Mouse (Mus musculus) CH12.LX (cell line): ENCODE measurements at regions not wholly inside any gene's neighbourhood (a gene's known extent, or its start where the extent isn't known, plus 50 kb on each side); places are given as distances from the start of the nearest gene placed in this dataset.

ENCODE experiments used
- DNase-seq: peaks from one replicate; pipeline ENCODE4 v3.0.0-alpha.2; 2013; ENCODE audit errors: extremely low read depth
- H3K27ac ChIP-seq: 2 replicates; pipeline ENCODE4 v1.5.1; 2012; ENCODE audit warnings: low read depth, mild to moderate bottlenecking, control low read depth, moderate library complexity; ENCODE audit not compliant: insufficient read depth
- H3K27me3 ChIP-seq: replicated peaks from 2 replicates; pipeline ENCODE3; 2012; ENCODE audit warnings: inconsistent platforms
- H3K36me3 ChIP-seq, 2 experiments: replicated peaks in 1 of 2; 2 replicates each; pipeline versions ENCODE3 to v1.6.1; 2012; ENCODE audit warnings: inconsistent platforms in 1 of 2, low read length in 1 of 2, mild to moderate bottlenecking in 1 of 2, mixed read lengths in 1 of 2, moderate library complexity in 1 of 2; ENCODE audit not compliant: control insufficient read depth in 1 of 2, insufficient read depth in 1 of 2
- H3K4me1 ChIP-seq, 2 experiments: 2 replicates each; pipeline ENCODE4 v1.6.1; 2012; ENCODE audit warnings: inconsistent platforms in 1 of 2, moderate library complexity in 1 of 2; ENCODE audit not compliant: insufficient read depth in 2 of 2, control insufficient read depth in 1 of 2
- H3K4me2 ChIP-seq: 2 replicates; pipeline ENCODE4 v1.6.1; 2012; ENCODE audit warnings: low read depth, mild to moderate bottlenecking, control low read depth; ENCODE audit not compliant: poor library complexity, insufficient read depth, severe bottlenecking
- H3K4me3 ChIP-seq, 3 experiments: fragments of 150-350 bp in 1 of 3; sonication (generic) in 1 of 3; replicated peaks in 1 of 3; 2 replicates each; pipeline versions ENCODE3 to v1.5.1; 2011 to 2012; ENCODE audit warnings: low read depth in 2 of 3, low read length in 2 of 3, mild to moderate bottlenecking in 2 of 3, moderate library complexity in 2 of 3, control low read depth in 1 of 3, improper control_type of control experiment in 1 of 3, inconsistent platforms in 1 of 3, mixed read lengths in 1 of 3; ENCODE audit not compliant: poor library complexity in 1 of 3
- H3K79me2 ChIP-seq: replicated peaks from 2 replicates; pipeline ENCODE4 v1.6.1; 2012; ENCODE audit warnings: mild to moderate bottlenecking, moderate library complexity; ENCODE audit not compliant: control insufficient read depth, poor library complexity, insufficient read depth, severe bottlenecking; ENCODE audit errors: extremely low read depth
- H3K9ac ChIP-seq: 2 replicates; pipeline ENCODE4 v1.6.1; 2012; ENCODE audit warnings: low read depth, mild to moderate bottlenecking, control low read depth, moderate library complexity; ENCODE audit not compliant: insufficient read depth
- H3K9me3 ChIP-seq: replicated peaks from 2 replicates; pipeline ENCODE3; 2012; ENCODE audit warnings: low read length, inconsistent platforms, mixed read lengths
- BHLHE40 ChIP-seq: IDR thresholded peaks from 2 replicates; pipeline ENCODE4 v1.6.1; 2011; ENCODE audit warnings: mild to moderate bottlenecking, low read depth, low read length, improper control_type of control experiment
- CHD1 ChIP-seq: IDR thresholded peaks from 2 replicates; pipeline ENCODE4 v1.6.1; 2012; ENCODE audit warnings: low read depth, low read length, improper control_type of control experiment, inconsistent platforms
- CHD2 ChIP-seq: IDR thresholded peaks from 2 replicates; pipeline ENCODE4 v1.6.1; 2011; ENCODE audit warnings: low read length, improper control_type of control experiment
- E2F4 ChIP-seq: IDR thresholded peaks from 2 replicates; pipeline ENCODE4 v1.6.1; 2011; ENCODE audit warnings: low read depth, low read length, improper control_type of control experiment; ENCODE audit not compliant: insufficient replicate concordance
- ELF1 ChIP-seq: IDR thresholded peaks from 2 replicates; pipeline ENCODE4 v1.6.1; 2014; ENCODE audit warnings: low read depth, mild to moderate bottlenecking, inconsistent platforms, low read length, improper control_type of control experiment
- EP300 ChIP-seq: IDR thresholded peaks from 2 replicates; pipeline ENCODE4 v1.6.1; 2011; ENCODE audit warnings: low read length, improper control_type of control experiment
- ETS1 ChIP-seq: conservative IDR thresholded peaks from 2 replicates; pipeline ENCODE4 v1.6.1; 2012; ENCODE audit warnings: low read depth, mild to moderate bottlenecking, inconsistent platforms, low read length, improper control_type of control experiment, moderate library complexity
- HCFC1 ChIP-seq: IDR thresholded peaks from 2 replicates; pipeline ENCODE4 v1.6.1; 2012; ENCODE audit warnings: low read depth, mild to moderate bottlenecking, inconsistent platforms, low read length, improper control_type of control experiment
- IRF4 ChIP-seq: IDR thresholded peaks from 2 replicates; pipeline ENCODE4 v1.6.1; 2014; ENCODE audit warnings: low read depth, mild to moderate bottlenecking, inconsistent platforms, low read length, improper control_type of control experiment
- JUN ChIP-seq: IDR thresholded peaks from 2 replicates; pipeline ENCODE4 v1.6.1; 2011; ENCODE audit warnings: low read depth, mild to moderate bottlenecking, low read length, improper control_type of control experiment, moderate library complexity; ENCODE audit not compliant: insufficient read depth
- MXI1 ChIP-seq: IDR thresholded peaks from 2 replicates; pipeline ENCODE4 v1.6.1; 2011; ENCODE audit warnings: mild to moderate bottlenecking, low read depth, low read length, improper control_type of control experiment
- POLR2A ChIP-seq: IDR thresholded peaks from 2 replicates; pipeline ENCODE4 v1.6.1; 2011; ENCODE audit warnings: low read depth, mild to moderate bottlenecking, improper control_type of control experiment, low read length
- POLR2AphosphoS2 ChIP-seq: IDR thresholded peaks from 2 replicates; pipeline ENCODE4 v1.6.1; 2011; ENCODE audit warnings: low read depth, low read length, improper control_type of control experiment
- RAD21 ChIP-seq: IDR thresholded peaks from 2 replicates; pipeline ENCODE4 v1.6.1; 2011; ENCODE audit warnings: low read depth, mild to moderate bottlenecking, low read length, improper control_type of control experiment, moderate library complexity
- SIN3A ChIP-seq: IDR thresholded peaks from 2 replicates; pipeline ENCODE4 v1.6.1; 2012; ENCODE audit warnings: low read length, improper control_type of control experiment, inconsistent platforms
- SMC3 ChIP-seq: IDR thresholded peaks from 2 replicates; pipeline ENCODE4 v1.6.1; 2011; ENCODE audit warnings: low read depth, low read length, improper control_type of control experiment
- TBP ChIP-seq: conservative IDR thresholded peaks from 2 replicates; pipeline ENCODE4 v1.6.1; 2011; ENCODE audit warnings: low read depth, low read length, improper control_type of control experiment
- UBTF ChIP-seq: IDR thresholded peaks from 2 replicates; pipeline ENCODE4 v1.6.1; 2012; ENCODE audit warnings: low read depth, mild to moderate bottlenecking, inconsistent platforms, low read length, improper control_type of control experiment, moderate library complexity
- USF2 ChIP-seq: conservative IDR thresholded peaks from 2 replicates; pipeline ENCODE4 v1.6.1; 2011; ENCODE audit warnings: low read depth, low read length, improper control_type of control experiment
- ZMIZ1 ChIP-seq: IDR thresholded peaks from 2 replicates; pipeline ENCODE4 v1.6.1; 2012; ENCODE audit warnings: low read depth, mild to moderate bottlenecking, inconsistent platforms, low read length, improper control_type of control experiment
- ZNF384 ChIP-seq: IDR thresholded peaks from 2 replicates; pipeline ENCODE4 v1.6.1; 2012; ENCODE audit warnings: low read depth, low read length, improper control_type of control experiment, inconsistent platforms
- dilution Hi-C: fragments of 300-500 bp; cut with MboI; formaldehyde crosslinking; loops from 2 replicates; pipeline ENCODE4 v1.14.3; 2020; ENCODE audit warnings: low sequenced_read_pairs; ENCODE audit not compliant: extremely low pct_unique_long_range_greater_than_20kb, extremely low pct_ligation_motif_present
- in situ Hi-C: fragments of 300-500 bp; cut with MboI; formaldehyde crosslinking; loops from 3 replicates; pipeline ENCODE4 v1.14.3; 2019; ENCODE audit warnings: low sequenced_read_pairs, low pct_ligation_motif_present, low pct_unique_long_range_greater_than_20kb, mixed read lengths

GRCm38 (mm10) chr1:119305315-119305976 lies 116.6 kb downstream of the Inhbb start:
- Histone ChIP-seq H3K4me2 (no peak overlapping the region), H3K79me2 (no peaks in the 10 kb centered on the region), H3K4me3 (no peak overlapping the region), H3K36me3 (no peaks in the 10 kb centered on the region), H3K27me3 (no peaks in the 10 kb centered on the region), H3K9me3 (peaks cover 87% of the 10 kb centered on the region), H3K27ac (no peak overlapping the region), H3K4me1 (no peaks in the 10 kb centered on the region), H3K9ac (no peak overlapping the region)
- in situ Hi-C loops (no loop called here), dilution Hi-C loops (no loop called here)
- TF ChIP-seq CHD1 (no peak), ZNF384 (no peak), ELF1 (no peak), SIN3A (no peak), RAD21 (no peak), USF2 (no peak)
- no peak for DNase-seq

GRCm38 (mm10) chr1:119304470-119304980 lies 117.5 kb downstream of the Inhbb start:
- Histone ChIP-seq H3K4me1 (no peaks in the 10 kb centered on the region), H3K27ac (no peak overlapping the region), H3K27me3 (no peaks in the 10 kb centered on the region), H3K79me2 (no peaks in the 10 kb centered on the region), H3K9ac (no peak overlapping the region), H3K4me3 (no peak overlapping the region), H3K4me2 (no peak overlapping the region), H3K9me3 (peaks cover 90% of the 10 kb centered on the region), H3K36me3 (no peaks in the 10 kb centered on the region)
- TF ChIP-seq EP300, result no peak
- TF ChIP-seq POLR2A, result no peak
- no peak for TF ChIP-seq USF2
- no peak for TF ChIP-seq BHLHE40
- TF ChIP-seq SIN3A, result no peak
- no peak for TF ChIP-seq ZNF384
- TF ChIP-seq HCFC1, result no peak
- no peak for TF ChIP-seq SMC3
- TF ChIP-seq ELF1, result no peak
- TF ChIP-seq TBP, result no peak
- TF ChIP-seq CHD1, result no peak
- TF ChIP-seq MXI1, result no peak
- TF ChIP-seq UBTF, result no peak
- no peak for TF ChIP-seq E2F4
- TF ChIP-seq ZMIZ1, result no peak
- TF ChIP-seq IRF4, result no peak
- no peak for TF ChIP-seq JUN
- no peak for TF ChIP-seq POLR2AphosphoS2
- no peak for TF ChIP-seq ETS1
- no peak for TF ChIP-seq CHD2
- DNase-seq, result no peak
- dilution Hi-C loops (no loop called here), in situ Hi-C loops (no loop called here)
